Mouse (Mus musculus) heart, embryonic 11.5 days (tissue): ENCODE measurements around the gene Ccdc50. TPM values are rescaled to one million over a fixed set of nuclear protein-coding genes. Genes with fewer than 3 reads are reported as not detected.

Experiments
- ATAC-seq: fragments of 200-750 bp; cut with Nextera tagmentation; replicated peaks from 2 replicates; pipeline ENCODE4 v1.8.0; 2017; ENCODE audit warnings: moderate library complexity; ENCODE audit not compliant: insufficient number of reproducible peaks, low FRiP score, low TSS enrichment
- H3K27ac ChIP-seq: fragments of 300-500 bp; sonication (generic); 2 replicates; pipeline ENCODE4 v1.5.1; 2014; ENCODE audit warnings: mild to moderate bottlenecking, low read depth, low read length
- H3K27me3 ChIP-seq: fragments of 300-500 bp; sonication (generic); 2 replicates; pipeline ENCODE4 v1.6.1; 2014; ENCODE audit warnings: mild to moderate bottlenecking, low read length, mixed read lengths; ENCODE audit not compliant: control insufficient read depth, insufficient read depth
- H3K36me3 ChIP-seq: fragments of 300-500 bp; sonication (generic); 2 replicates; pipeline ENCODE4 v1.6.1; 2014; ENCODE audit warnings: mild to moderate bottlenecking, low read length, moderate library complexity, mixed read lengths; ENCODE audit not compliant: control insufficient read depth, insufficient read depth
- H3K4me1 ChIP-seq: fragments of 300-500 bp; sonication (generic); 2 replicates; pipeline ENCODE4 v1.6.1; 2014; ENCODE audit warnings: low read length; ENCODE audit not compliant: control insufficient read depth, insufficient read depth
- H3K4me2 ChIP-seq: fragments of 300-500 bp; sonication (generic); 2 replicates; pipeline ENCODE4 v1.6.1; 2014; ENCODE audit warnings: mild to moderate bottlenecking, moderate library complexity
- H3K4me3 ChIP-seq: fragments of 300-500 bp; sonication (generic); 2 replicates; pipeline ENCODE4 v1.5.1; 2014; ENCODE audit warnings: low read depth, low read length
- H3K9ac ChIP-seq: fragments of 300-500 bp; sonication (generic); 2 replicates; pipeline ENCODE4 v1.6.1; 2014; ENCODE audit warnings: mild to moderate bottlenecking, low read depth, low read length, moderate library complexity
- H3K9me3 ChIP-seq: fragments of 300-500 bp; sonication (generic); replicated peaks from 2 replicates; pipeline ENCODE4 v1.6.1; 2016; ENCODE audit warnings: low read length; ENCODE audit not compliant: control insufficient read depth
- WGBS: fragments of 180-500 bp; shearing (Covaris S2); extraction: QIAGEN DNeasy Blood & Tissue Kit; methylation state at CpG from one replicate; pipeline ENCODE4 v1.1.7; 2014; ENCODE audit not compliant: insufficient replicate concordance; 5-methylcytosine and 5-hydroxymethylcytosine counted together
- polyA plus RNA-seq: library from polyadenylated mRNA; unstranded; fragments of >200 nt; fragmentation: Nextera tagmentation; extraction: Ambion mirVana; gene quantifications from 2 replicates; pipeline ENCODE4 v1.2.1, GENCODE M21; 2014

Ccdc50 gene
- 47.5 and 51.0 TPM in 2 replicates for polyA plus RNA-seq

DNA sequence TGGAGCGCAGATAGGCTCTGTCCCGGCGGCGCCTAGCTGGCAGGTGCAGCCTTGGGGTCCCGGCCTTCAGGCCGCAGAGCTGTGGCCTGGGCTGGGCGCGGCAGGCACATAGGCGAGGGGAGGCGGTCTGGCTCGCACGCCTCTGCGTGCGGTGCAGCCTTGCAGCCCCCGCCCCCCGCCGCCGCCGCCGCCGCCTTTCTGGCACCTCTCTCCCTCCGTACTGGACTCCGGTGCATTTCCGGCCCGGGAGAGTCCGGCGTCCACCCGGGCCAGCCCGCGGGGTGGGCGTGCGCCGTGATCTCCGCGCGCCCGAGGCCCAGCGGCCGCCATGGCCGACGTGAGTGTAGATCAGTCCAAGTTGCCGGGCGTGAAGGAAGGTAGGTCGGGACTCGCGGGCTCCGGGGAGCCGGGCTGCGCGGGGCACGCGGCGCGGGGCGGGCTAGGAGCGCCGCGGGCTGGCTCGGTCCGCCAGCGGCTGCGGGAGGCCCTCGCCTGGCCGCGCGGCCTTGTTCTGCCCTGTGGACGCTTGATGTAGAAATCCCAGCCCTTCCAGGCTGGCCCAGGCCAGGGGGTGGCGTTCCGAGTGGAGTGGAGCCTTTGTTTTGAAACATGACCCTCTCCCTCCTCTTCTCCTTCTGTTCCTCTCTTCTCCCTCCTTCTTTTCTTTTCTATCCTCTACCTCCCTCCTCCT is at the start of gene Ccdc50:
Gene Ccdc50 (plus strand): TSS at position 109 of the 691 bp plus-strand sequence.
- WGBS, result under 1% methylated on average over 66 of the region's 69 CpGs
- no peaks in the 10 kb centered on the region for H3K36me3 ChIP-seq
- ATAC-seq, result peak; percentile 94
- peak within 1 kb of the TSS; percentile 91 for H3K27ac ChIP-seq
- H3K4me2 ChIP-seq, result peak within 1 kb of the TSS; percentile 82
- H3K4me3 ChIP-seq, result peak within 1 kb of the TSS; percentile 85
- H3K9ac ChIP-seq, result peak within 1 kb of the TSS; percentile 97
- no peaks in the 10 kb centered on the region for H3K27me3 ChIP-seq
- H3K4me1 ChIP-seq, result peaks cover 18% of the 10 kb centered on the region
- no peaks in the 10 kb centered on the region for H3K9me3 ChIP-seq

DNA sequence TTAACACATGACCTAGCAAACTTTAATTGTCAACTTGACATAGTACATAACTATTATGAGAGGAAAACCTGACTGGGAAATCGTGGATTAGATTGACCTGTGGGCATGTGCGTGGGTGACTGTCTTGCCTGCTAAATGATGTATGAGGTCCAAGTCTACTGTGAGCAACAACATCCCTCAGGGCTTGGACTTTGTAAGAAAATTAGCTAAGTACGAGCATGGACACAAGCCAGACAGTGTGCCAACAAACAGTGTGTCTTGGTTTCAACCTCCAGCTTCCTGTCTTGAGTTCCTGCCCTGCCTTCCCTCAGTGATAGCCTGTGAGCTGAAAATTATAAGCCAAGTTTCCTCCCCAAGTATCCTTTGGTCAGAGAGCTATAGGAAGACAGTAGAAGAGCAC is 41.1 kb upstream of the Ccdc50 start:
- H3K27ac ChIP-seq, result no peak overlapping the region
- WGBS, result 67% methylated on average over 3 of the region's 3 CpGs
- no peak overlapping the region for H3K4me2 ChIP-seq
- no peak overlapping the region for H3K9ac ChIP-seq
- H3K36me3 ChIP-seq, result no peaks in the 10 kb centered on the region
- H3K27me3 ChIP-seq, result no peaks in the 10 kb centered on the region
- no peaks in the 10 kb centered on the region for H3K4me1 ChIP-seq
- no peak overlapping the region for H3K4me3 ChIP-seq
- H3K9me3 ChIP-seq, result no peaks in the 10 kb centered on the region
- ATAC-seq, result no peak

DNA sequence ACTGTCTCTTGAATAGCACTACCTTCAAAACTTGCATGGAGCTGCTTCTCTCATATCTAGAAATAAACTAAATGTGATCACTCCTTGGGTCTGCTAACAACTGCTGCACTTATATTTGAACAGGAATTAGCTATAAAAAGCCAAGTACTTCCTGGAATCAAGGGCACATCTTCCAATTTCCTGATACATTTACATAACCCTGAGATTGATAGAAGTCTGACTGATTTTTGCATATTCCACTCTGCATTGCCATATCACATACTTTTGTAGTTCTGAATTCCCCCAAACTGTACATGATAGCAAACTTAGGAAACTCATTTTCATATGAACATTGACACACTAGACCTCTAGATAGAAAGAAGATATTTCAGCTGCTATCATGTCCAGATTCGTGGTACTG is 40.3 kb upstream of the Ccdc50 start:
- Histone ChIP-seq H3K9me3 (no peaks in the 10 kb centered on the region), H3K4me2 (no peak overlapping the region)
- WGBS, result 53% methylated on average over 1 of the region's 1 CpGs

DNA sequence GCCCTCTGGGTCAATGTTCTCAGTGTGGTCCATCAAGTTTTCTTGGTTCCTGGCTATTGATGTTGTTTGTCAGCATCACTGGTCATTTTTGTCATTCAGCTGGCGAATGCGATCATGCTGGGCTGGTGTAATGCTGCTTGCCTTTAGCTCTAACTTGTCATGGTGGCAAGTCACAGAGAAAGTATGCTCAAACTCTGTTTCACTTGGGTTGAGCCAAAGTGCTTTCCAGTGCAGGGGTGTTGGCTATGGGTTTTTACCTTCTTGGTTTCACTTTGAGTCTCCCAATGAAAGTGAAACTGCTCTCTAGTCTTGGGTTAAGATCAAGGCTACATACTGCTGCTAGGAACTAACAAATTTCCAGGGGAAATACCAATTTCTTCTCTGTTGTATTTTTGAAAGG is 39.4 kb upstream of the Ccdc50 start:
- no peaks in the 10 kb centered on the region for H3K9me3 ChIP-seq
- no peak overlapping the region for H3K4me2 ChIP-seq
- no peak overlapping the region for H3K9ac ChIP-seq
- no peak overlapping the region for H3K27ac ChIP-seq
- H3K4me1 ChIP-seq, result no peaks in the 10 kb centered on the region
- 80% methylated on average over 2 of the region's 2 CpGs for WGBS
- H3K27me3 ChIP-seq, result no peaks in the 10 kb centered on the region
- ATAC-seq, result no peak
- H3K36me3 ChIP-seq, result no peaks in the 10 kb centered on the region
- no peak overlapping the region for H3K4me3 ChIP-seq

More for the DNA sequence above, 40.3 kb upstream of the Ccdc50 start:
- ATAC-seq, result no peak
- no peak overlapping the region for H3K27ac ChIP-seq
- no peak overlapping the region for H3K4me3 ChIP-seq
- no peak overlapping the region for H3K9ac ChIP-seq
- H3K36me3 ChIP-seq, result no peaks in the 10 kb centered on the region
- no peaks in the 10 kb centered on the region for H3K27me3 ChIP-seq
- H3K4me1 ChIP-seq, result no peaks in the 10 kb centered on the region

DNA sequence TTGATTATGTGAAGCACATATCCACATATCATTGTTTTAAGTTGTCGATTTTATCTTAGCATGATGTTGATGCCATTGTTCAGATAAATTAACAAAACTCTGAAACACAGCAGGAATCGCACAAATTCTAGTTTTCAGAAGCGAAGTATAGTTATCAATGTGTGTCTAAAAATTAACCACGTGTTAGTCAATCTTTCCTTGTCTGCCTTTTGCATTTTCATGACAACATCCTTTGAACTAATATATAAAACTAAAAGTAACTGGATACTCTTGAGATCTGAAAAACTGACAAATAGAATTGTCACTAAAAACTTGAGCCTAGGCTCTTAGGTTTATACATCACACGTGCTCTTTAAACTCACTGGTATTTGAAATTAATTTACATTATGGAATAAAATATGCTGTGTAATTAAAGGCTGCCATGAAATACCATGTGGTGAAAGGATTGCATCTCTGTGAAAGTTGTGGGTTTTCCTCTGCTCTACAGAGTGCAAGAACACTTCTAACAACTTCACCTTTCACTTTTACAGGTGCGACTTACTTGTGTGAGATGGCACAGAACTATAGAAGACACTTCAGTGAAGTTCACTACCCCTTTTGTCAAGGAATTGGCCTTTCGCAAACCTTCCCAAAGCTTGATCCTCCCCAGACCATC is 38.7 kb upstream of the Ccdc50 start:
- Histone ChIP-seq H3K36me3 (no peaks in the 10 kb centered on the region), H3K4me1 (no peaks in the 10 kb centered on the region), H3K4me2 (no peak overlapping the region), H3K9ac (no peak overlapping the region), H3K27me3 (no peaks in the 10 kb centered on the region), H3K4me3 (no peak overlapping the region), H3K27ac (no peak overlapping the region), H3K9me3 (no peaks in the 10 kb centered on the region)
- WGBS, result 79% methylated on average over 7 of the region's 7 CpGs
- no peak for ATAC-seq

DNA sequence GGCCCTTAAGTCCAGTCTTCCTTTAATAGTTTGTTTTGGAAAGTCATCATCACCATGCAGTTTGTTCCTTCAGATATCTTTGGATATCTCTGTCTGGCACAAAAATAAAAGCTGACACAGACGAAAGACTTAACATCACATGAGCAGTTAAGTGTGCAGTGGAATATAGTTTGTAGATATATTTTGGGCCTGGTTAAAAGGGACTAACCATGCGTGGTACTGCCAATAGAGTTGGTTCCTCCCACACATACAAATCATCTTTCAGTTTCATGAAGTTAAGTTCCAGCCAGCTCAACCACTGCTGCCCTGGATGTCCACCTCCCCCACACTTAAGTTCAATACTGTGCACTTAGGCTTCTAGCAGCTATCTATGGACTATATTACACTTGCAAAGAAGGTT is 34.2 kb upstream of the Ccdc50 start:
- H3K9me3 ChIP-seq, result no peaks in the 10 kb centered on the region
- 57% methylated on average over 2 of the region's 2 CpGs for WGBS
- H3K9ac ChIP-seq, result no peak overlapping the region
- no peak for ATAC-seq
- H3K4me3 ChIP-seq, result no peak overlapping the region
- no peak overlapping the region for H3K4me2 ChIP-seq
- H3K4me1 ChIP-seq, result no peaks in the 10 kb centered on the region
- no peaks in the 10 kb centered on the region for H3K36me3 ChIP-seq
- no peak overlapping the region for H3K27ac ChIP-seq
- H3K27me3 ChIP-seq, result no peaks in the 10 kb centered on the region

DNA sequence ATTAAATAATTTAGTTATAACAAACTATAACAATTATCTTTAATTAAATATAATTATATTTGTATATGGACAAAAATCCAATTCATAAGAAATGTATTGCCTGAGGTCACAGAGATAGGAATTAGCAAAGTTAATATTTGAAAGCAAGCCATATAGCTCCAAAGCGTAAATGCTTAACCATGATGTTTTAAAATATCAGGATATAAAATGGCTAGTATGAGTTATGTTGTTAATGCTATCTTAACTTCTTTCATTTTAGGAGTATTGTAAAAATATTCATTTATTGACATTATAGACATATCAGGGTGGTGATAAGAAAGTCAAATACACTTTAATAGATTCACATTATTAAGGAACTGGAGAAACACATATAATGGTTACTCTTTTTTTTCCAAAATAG is 28.6 kb upstream of the Ccdc50 start:
- H3K27me3 ChIP-seq, result no peaks in the 10 kb centered on the region
- no peak for ATAC-seq
- H3K9me3 ChIP-seq, result no peaks in the 10 kb centered on the region
- no peak overlapping the region for H3K4me3 ChIP-seq
- no peak overlapping the region for H3K27ac ChIP-seq
- no peaks in the 10 kb centered on the region for H3K4me1 ChIP-seq
- no peak overlapping the region for H3K4me2 ChIP-seq
- H3K9ac ChIP-seq, result no peak overlapping the region
- H3K36me3 ChIP-seq, result no peaks in the 10 kb centered on the region
- 91% methylated on average over 1 of the region's 1 CpGs for WGBS

DNA sequence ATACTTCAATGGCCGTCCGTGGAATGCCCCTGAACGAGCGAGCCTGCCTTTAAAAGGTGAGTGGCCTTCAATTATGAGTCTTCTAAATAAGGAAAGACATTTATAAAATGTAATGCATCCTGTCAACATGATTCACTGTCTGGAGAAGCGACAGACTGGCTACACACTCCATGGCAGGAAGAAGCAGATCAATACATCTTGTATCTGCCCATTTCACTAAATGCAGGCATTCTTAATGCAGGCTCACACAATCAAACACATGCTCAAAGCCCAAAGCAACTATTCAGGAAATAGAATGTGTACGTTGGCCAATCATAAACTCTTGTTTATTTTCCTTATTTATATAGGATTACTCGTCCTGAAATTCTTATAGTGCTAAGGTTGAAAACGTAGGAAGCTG is 18.5 kb upstream of the Ccdc50 start, which contains the start of gene Uts2b:
Gene Uts2b (minus strand): TSS at position 49 of the 400 bp plus-strand sequence.
- Histone ChIP-seq H3K4me3 (no peak within 1 kb of the TSS), H3K9me3 (no peaks in the 10 kb centered on the region), H3K27ac (no peak within 1 kb of the TSS), H3K9ac (no peak within 1 kb of the TSS), H3K36me3 (no peaks in the 10 kb centered on the region), H3K4me1 (no peaks in the 10 kb centered on the region), H3K27me3 (no peaks in the 10 kb centered on the region), H3K4me2 (no peak within 1 kb of the TSS)
- 67% methylated on average over 8 of the region's 8 CpGs for WGBS
- no peak for ATAC-seq

DNA sequence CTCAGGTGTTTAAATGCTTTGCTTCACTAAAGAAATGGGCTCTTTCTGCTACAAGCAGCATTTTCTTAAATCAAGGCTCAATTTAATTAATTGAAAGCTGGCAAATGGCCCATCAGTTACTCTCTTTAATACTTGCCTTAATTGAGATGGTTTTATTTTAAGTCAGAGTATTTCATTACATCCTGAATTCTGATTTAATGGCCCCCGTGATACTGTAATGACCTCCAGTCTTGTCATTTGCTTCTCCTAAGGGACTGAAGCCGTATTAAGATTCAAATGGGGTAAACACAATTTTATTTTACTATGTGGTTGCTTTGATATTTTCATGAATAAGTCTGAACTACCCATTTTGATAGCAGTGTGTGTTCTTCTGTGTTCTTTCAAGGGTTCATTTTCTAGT is 18.0 kb upstream of the Ccdc50 start:
- 85% methylated on average over 2 of the region's 2 CpGs for whole genome bisulfite sequencing
- H3K27me3 ChIP-seq, result no peaks in the 10 kb centered on the region
- no peaks in the 10 kb centered on the region for H3K4me1 ChIP-seq
- no peaks in the 10 kb centered on the region for H3K9me3 ChIP-seq
- H3K4me2 ChIP-seq, result no peak overlapping the region
- no peak overlapping the region for H3K4me3 ChIP-seq
- no peak overlapping the region for H3K27ac ChIP-seq
- H3K9ac ChIP-seq, result no peak overlapping the region
- no peak for ATAC-seq
- no peaks in the 10 kb centered on the region for H3K36me3 ChIP-seq
